Mouse (Mus musculus): ENCODE data around the gene Atp1a1. TPM values are rescaled to one million over a fixed set of nuclear protein-coding genes. Genes with fewer than 3 reads are reported as not detected.

Atp1a1 gene
- polyA plus RNA-seq, 1 experiment from 2014 or later: 162 TPM

DNA sequence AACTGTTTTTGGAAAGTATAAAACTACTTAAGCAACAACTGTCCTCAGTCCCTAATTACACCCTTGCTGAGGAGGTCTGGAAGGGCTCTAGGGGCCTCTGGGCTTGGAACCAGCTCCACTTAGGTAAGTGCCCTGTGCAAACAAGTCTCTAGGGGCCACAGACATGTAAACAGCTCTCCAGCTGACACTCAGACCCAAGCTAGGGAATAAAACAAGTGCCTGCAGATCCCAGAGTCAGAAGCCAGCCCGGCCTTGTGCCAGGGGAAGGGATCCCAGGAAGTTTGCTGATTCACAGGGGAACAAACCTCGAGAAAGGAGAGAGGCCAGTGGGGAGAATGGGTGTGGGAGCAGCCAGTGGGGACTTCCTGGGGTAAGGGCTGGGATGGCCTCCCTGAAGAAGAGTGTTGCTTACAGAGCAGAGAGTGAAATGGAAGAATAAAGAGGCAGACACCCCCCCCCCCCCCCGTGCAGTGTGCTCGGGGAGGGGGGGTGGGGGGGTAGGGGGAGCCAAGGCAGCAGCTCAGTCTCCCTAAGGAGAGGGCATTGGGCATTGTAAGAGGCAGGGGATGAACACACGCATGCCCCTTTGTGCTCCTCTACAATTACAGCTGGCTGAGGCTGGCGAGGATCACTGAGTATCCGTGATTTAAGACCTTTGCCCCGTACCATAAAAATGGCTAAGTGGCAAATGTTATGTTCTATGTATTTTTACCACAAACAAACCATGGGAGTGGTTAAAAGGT, 76.2 kb downstream of the Atp1a1 start:
- Histone ChIP-seq H3K27me3 (replicated peaks; ENCODE audit: control insufficient read depth, insufficient read depth, low read length) (no peaks in the 10 kb centered on the region), H3K36me3 (ENCODE audit: control insufficient read depth, insufficient read depth, low read length) (no peaks in the 10 kb centered on the region), H3K9me3 (ENCODE audit: control insufficient read depth, low read length) (no peaks in the 10 kb centered on the region), H3K9ac (ENCODE audit: low read depth, low read length) (no peak overlapping the region), H3K27ac (replicated peaks; ENCODE audit: low read depth, low read length) (no peak overlapping the region), H3K4me2 (ENCODE audit: low read depth, low read length) (no peak overlapping the region), H3K4me1 (ENCODE audit: control insufficient read depth, insufficient read depth, low read length) (peaks cover 7% of the 10 kb centered on the region), H3K4me3 (ENCODE audit: low read depth, low read length) (no peak overlapping the region)
- ATAC-seq (ENCODE audit: low read depth): peak; percentile 66
- DNase-seq (ENCODE audit: low spot score): peak; percentile 77
- 36% methylated on average over 6 of the region's 8 CpGs for WGBS

DNA sequence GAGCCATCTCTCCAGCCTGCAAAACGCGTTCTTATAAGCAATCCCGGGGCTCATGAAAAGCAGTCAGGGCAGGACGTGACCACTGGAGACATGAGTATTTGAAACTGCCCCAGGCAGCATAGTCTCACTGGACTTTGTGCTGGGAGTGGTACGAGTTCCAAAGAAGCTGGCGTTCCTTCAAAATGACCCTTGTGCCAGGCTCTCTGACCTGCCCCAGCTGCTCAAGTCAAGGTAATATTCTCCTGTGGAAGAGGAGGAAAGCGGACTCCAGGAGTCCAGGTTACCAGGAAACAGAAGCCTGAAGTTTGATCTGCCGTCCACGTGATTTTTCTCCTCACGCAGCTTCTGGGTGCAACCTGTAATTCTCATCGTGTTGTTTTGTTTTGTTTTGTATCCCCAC, 77.9 kb downstream of the Atp1a1 start:
- DNase-seq (ENCODE audit: low spot score): no peak
- WGBS: 66% methylated on average over 11 of the region's 11 CpGs

More for the DNA sequence above, 77.9 kb downstream of the Atp1a1 start:
- peaks cover 7% of the 10 kb centered on the region for H3K4me1 ChIP-seq (ENCODE audit: control insufficient read depth, insufficient read depth, low read length)
- no peak overlapping the region for H3K4me2 ChIP-seq (ENCODE audit: low read depth, low read length)
- H3K27me3 ChIP-seq (replicated peaks; ENCODE audit: control insufficient read depth, insufficient read depth, low read length): no peaks in the 10 kb centered on the region
- no peak overlapping the region for H3K27ac ChIP-seq (replicated peaks; ENCODE audit: low read depth, low read length)
- ATAC-seq (ENCODE audit: low read depth): no peak
- no peak overlapping the region for H3K9ac ChIP-seq (ENCODE audit: low read depth, low read length)
- H3K4me3 ChIP-seq (ENCODE audit: low read depth, low read length): no peak overlapping the region
- no peaks in the 10 kb centered on the region for H3K9me3 ChIP-seq (ENCODE audit: control insufficient read depth, low read length)
- H3K36me3 ChIP-seq (ENCODE audit: control insufficient read depth, insufficient read depth, low read length): no peaks in the 10 kb centered on the region

Other genes starting within 250 kb of the Atp1a1 start
- gene Igsf3, start 227.6 kb downstream of the Atp1a1 start, polyA plus RNA-seq (2014; fragmentation: Nextera tagmentation; extraction: Ambion mirVana): 37.0 and 40.6 TPM in 2 replicates
- 0.68 and 0.83 TPM in 2 replicates for gene Mab21l3, start 244.3 kb upstream of the Atp1a1 start, polyA plus RNA-seq (2014; fragmentation: Nextera tagmentation; extraction: Ambion mirVana)